Comparison of ENCODE assay signal across 2 mouse cellular contexts in genomic region chr6:145132969-145133368, GRCm38 (mm10). TPM values are rescaled to one million over a fixed set of nuclear protein-coding genes. Genes with fewer than 3 reads are reported as not detected.
"Had no signal": no experiment of that assay in that cellular context is flagged by ENCODE, and none has a peak within 500 bp of the region (broad histone marks: within the 10 kb centered on the region; RNA-seq: fewer than 3 reads in every experiment).

No protein-coding gene starts in this region.

RNA-seq across cellular contexts. Expression of gene Bcat1, which starts 57.0 kb away (rescaled TPM):
- polyA plus RNA-seq: liver, adult 2 months; macrophage had no signal
